Comparison of ENCODE assay signal across 23 mouse cellular contexts in the genomic region with DNA sequence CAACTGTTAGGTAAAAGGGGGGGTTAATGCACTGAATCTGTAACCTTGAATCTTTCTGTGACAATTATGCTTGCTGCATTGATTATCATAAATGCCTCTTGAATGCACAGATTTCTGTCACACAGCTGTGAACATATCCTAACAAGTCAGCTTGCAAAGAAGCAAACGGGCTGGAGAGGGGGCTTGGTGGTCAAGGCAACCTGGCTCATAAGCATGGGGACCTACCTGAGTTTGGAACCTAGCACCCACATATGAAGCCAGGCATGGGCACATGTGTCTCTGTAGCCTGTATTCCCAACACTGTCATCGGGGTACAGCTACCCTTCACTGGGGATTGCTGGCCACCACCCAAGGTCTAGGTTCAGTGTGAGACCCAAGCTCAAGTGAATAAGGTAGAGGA. TPM values are rescaled to one million over a fixed set of nuclear protein-coding genes. Genes with fewer than 3 reads are reported as not detected.
DNase-seq lines count a peak whose midpoint lies in the region; ATAC-seq lines count a peak whose summit lies in the region.
"Had no signal": no experiment of that assay in that cellular context is flagged by ENCODE, and none has a peak within 500 bp of the region (broad histone marks: within the 10 kb centered on the region; RNA-seq: fewer than 3 reads in every experiment).

No protein-coding gene starts in this region.

- 0 out of 2 replicates have a peak, but pooled peaks have one; percentile 19 for ATAC-seq in forebrain, embryonic 13.5 days
- ATAC-seq in forebrain, embryonic 12.5 days (ENCODE audit: low FRiP score) = no peak
- ATAC-seq in intestine, embryonic 14.5 days (replicated peaks; ENCODE audit: low FRiP score, low TSS enrichment, low read depth) = no peak
- ATAC-seq in intestine, embryonic 15.5 days = no peak
- no peak for ATAC-seq in midbrain, embryonic 11.5 days (ENCODE audit: low FRiP score)
- ATAC-seq in midbrain, embryonic 13.5 days = no peak
- ATAC-seq: activated CD4-positive, CD25-positive, alpha-beta regulatory T cell, adult 4 months; CD4-positive, CD25-positive, alpha-beta regulatory T cell, adult 4 months; Patski had no signal

- 74% methylated on average over 2 of the region's 2 CpGs for WGBS in forebrain, embryonic 13.5 days
- WGBS in forebrain, embryonic 12.5 days = 81% methylated on average over 2 of the region's 2 CpGs
- 94% methylated on average over 2 of the region's 2 CpGs for WGBS in intestine, embryonic 14.5 days
- 85% methylated on average over 2 of the region's 2 CpGs for WGBS in intestine, embryonic 15.5 days
- whole genome bisulfite sequencing in midbrain, embryonic 11.5 days = 81% methylated on average over 2 of the region's 2 CpGs
- WGBS in midbrain, embryonic 13.5 days = 77% methylated on average over 2 of the region's 2 CpGs

- H3K9ac ChIP-seq in forebrain, embryonic 13.5 days = no peak overlapping the region
- no peak overlapping the region for H3K9ac ChIP-seq in forebrain, embryonic 12.5 days
- no peak overlapping the region for H3K9ac ChIP-seq in intestine, embryonic 14.5 days (ENCODE audit: low read length)
- H3K9ac ChIP-seq in intestine, embryonic 15.5 days = no peak overlapping the region
- no peak overlapping the region for H3K9ac ChIP-seq in midbrain, embryonic 11.5 days (ENCODE audit: low read length)
- H3K9ac ChIP-seq in midbrain, embryonic 13.5 days (replicated peaks) = no peak overlapping the region

- H3K36me3 ChIP-seq in forebrain, embryonic 13.5 days (ENCODE audit: poor library complexity, severe bottlenecking) = no peaks in the 10 kb centered on the region
- H3K36me3 ChIP-seq in forebrain, embryonic 12.5 days (replicated peaks) = no peaks in the 10 kb centered on the region
- no peaks in the 10 kb centered on the region for H3K36me3 ChIP-seq in intestine, embryonic 14.5 days (ENCODE audit: control insufficient read depth, insufficient read depth, low read length)
- H3K36me3 ChIP-seq in intestine, embryonic 15.5 days = no peaks in the 10 kb centered on the region
- H3K36me3 ChIP-seq in midbrain, embryonic 11.5 days (ENCODE audit: control insufficient read depth, insufficient read depth, low read length) = no peaks in the 10 kb centered on the region
- 0 out of 2 replicates have a peak, but pooled peaks cover 2% of the 10 kb centered on the region for H3K36me3 ChIP-seq in midbrain, embryonic 13.5 days
- H3K36me3 ChIP-seq: G1E had no signal

- no peak overlapping the region for H3K4me2 ChIP-seq in forebrain, embryonic 13.5 days
- H3K4me2 ChIP-seq in forebrain, embryonic 12.5 days = no peak overlapping the region
- no peak overlapping the region for H3K4me2 ChIP-seq in intestine, embryonic 14.5 days (ENCODE audit: low read length)
- no peak overlapping the region for H3K4me2 ChIP-seq in intestine, embryonic 15.5 days (replicated peaks)
- H3K4me2 ChIP-seq in midbrain, embryonic 11.5 days = no peak overlapping the region
- no peak overlapping the region for H3K4me2 ChIP-seq in midbrain, embryonic 13.5 days (replicated peaks)

- H3K4me3 ChIP-seq in forebrain, embryonic 13.5 days = no peak overlapping the region
- H3K4me3 ChIP-seq in forebrain, embryonic 12.5 days (replicated peaks) = no peak overlapping the region
- H3K4me3 ChIP-seq in intestine, embryonic 14.5 days (ENCODE audit: low read depth, low read length) = no peak overlapping the region
- H3K4me3 ChIP-seq in intestine, embryonic 15.5 days (replicated peaks) = no peak overlapping the region
- no peak overlapping the region for H3K4me3 ChIP-seq in midbrain, embryonic 11.5 days (ENCODE audit: low read depth, low read length)
- H3K4me3 ChIP-seq in midbrain, embryonic 13.5 days (replicated peaks) = no peak overlapping the region

- no peaks in the 10 kb centered on the region for H3K27me3 ChIP-seq in forebrain, embryonic 13.5 days
- H3K27me3 ChIP-seq in forebrain, embryonic 12.5 days = no peaks in the 10 kb centered on the region
- no peaks in the 10 kb centered on the region for H3K27me3 ChIP-seq in intestine, embryonic 14.5 days (replicated peaks; ENCODE audit: control insufficient read depth, insufficient read depth, low read length)
- no peaks in the 10 kb centered on the region for H3K27me3 ChIP-seq in intestine, embryonic 15.5 days (replicated peaks)
- H3K27me3 ChIP-seq in midbrain, embryonic 11.5 days (ENCODE audit: control insufficient read depth, insufficient read depth, low read length) = no peaks in the 10 kb centered on the region
- H3K27me3 ChIP-seq in midbrain, embryonic 13.5 days = 0 out of 2 replicates have a peak, but pooled peaks cover 2% of the 10 kb centered on the region
- H3K27me3 ChIP-seq: CH12.LX, Patski had no signal

- DNase-seq in heart, adult 11 months = peak; percentile 83
- no peak for DNase-seq in heart, postnatal 4 days
- DNase-seq in intestine, embryonic 14.5 days (ENCODE audit: low spot score) = peak; percentile 33
- peak; percentile 82 for DNase-seq in midbrain, embryonic 11.5 days (ENCODE audit: low spot score, missing footprints)
- DNase-seq: adrenal gland, adult 2 months; adrenal gland, adult 8-10 months; adrenal gland, postnatal 10 days; adrenal gland, postnatal 14 days; adrenal gland, postnatal 25 days; adrenal gland, postnatal 36 days; B cell, adult 2 months; cerebellum, adult 11 months; cerebellum, adult 11-12 months had no signal

- 0 out of 2 replicates have a peak, but pooled peaks cover 6% of the 10 kb centered on the region for H3K4me1 ChIP-seq in forebrain, embryonic 13.5 days
- H3K4me1 ChIP-seq in forebrain, embryonic 12.5 days = peaks cover 5% of the 10 kb centered on the region
- H3K4me1 ChIP-seq in intestine, embryonic 14.5 days (replicated peaks; ENCODE audit: control insufficient read depth, insufficient read depth, low read length) = no peaks in the 10 kb centered on the region
- no peaks in the 10 kb centered on the region for H3K4me1 ChIP-seq in intestine, embryonic 15.5 days (replicated peaks)
- no peaks in the 10 kb centered on the region for H3K4me1 ChIP-seq in midbrain, embryonic 11.5 days (ENCODE audit: control insufficient read depth, insufficient read depth, low read length)
- peaks cover 16% of the 10 kb centered on the region for H3K4me1 ChIP-seq in midbrain, embryonic 13.5 days (replicated peaks)

- H3K27ac ChIP-seq in forebrain, embryonic 13.5 days = no peak overlapping the region
- H3K27ac ChIP-seq in forebrain, embryonic 12.5 days = no peak overlapping the region
- H3K27ac ChIP-seq in intestine, embryonic 14.5 days (ENCODE audit: low read depth) = no peak overlapping the region
- H3K27ac ChIP-seq in intestine, embryonic 15.5 days = no peak overlapping the region
- no peak overlapping the region for H3K27ac ChIP-seq in midbrain, embryonic 11.5 days (ENCODE audit: low read depth, low read length)
- H3K27ac ChIP-seq in midbrain, embryonic 13.5 days = no peak overlapping the region

- no peaks in the 10 kb centered on the region for H3K9me3 ChIP-seq in forebrain, embryonic 13.5 days (replicated peaks)
- no peaks in the 10 kb centered on the region for H3K9me3 ChIP-seq in forebrain, embryonic 12.5 days
- H3K9me3 ChIP-seq in intestine, embryonic 14.5 days (ENCODE audit: control insufficient read depth, low read length) = no peaks in the 10 kb centered on the region
- H3K9me3 ChIP-seq in intestine, embryonic 15.5 days = no peaks in the 10 kb centered on the region
- H3K9me3 ChIP-seq in midbrain, embryonic 11.5 days (ENCODE audit: control insufficient read depth, low read length) = no peaks in the 10 kb centered on the region
- H3K9me3 ChIP-seq in midbrain, embryonic 13.5 days = no peaks in the 10 kb centered on the region
- H3K9me3 ChIP-seq: G1E had no signal

RNA-seq across cellular contexts. Expression of gene Lhfp, which starts 48.6 kb away (rescaled TPM):
- 23.9 and 27.3 TPM in 2 replicates for polyA plus RNA-seq in forebrain, embryonic 13.5 days (2015; fragmentation: Nextera tagmentation; extraction: Ambion mirVana)
- polyA plus RNA-seq in forebrain, embryonic 12.5 days (2016; fragmentation: Nextera tagmentation; extraction: Ambion mirVana) = 28.9 and 33.4 TPM in 2 replicates
- 10 to 100 TPM; 76.4 to 79.6 TPM for total RNA-seq in heart, postnatal 4 days (2021)
- 39.9 and 43.1 TPM in 2 replicates for polyA plus RNA-seq in intestine, embryonic 14.5 days (2014; fragmentation: Nextera tagmentation; extraction: Ambion mirVana)
- 41.0 and 42.8 TPM in 2 replicates for polyA plus RNA-seq in intestine, embryonic 15.5 days (2015; fragmentation: Nextera tagmentation; extraction: Ambion mirVana)
- polyA plus RNA-seq in midbrain, embryonic 11.5 days (2014; fragmentation: Nextera tagmentation; extraction: Ambion mirVana) = 44.6 and 49.8 TPM in 2 replicates
- 47.3 and 48.8 TPM in 2 replicates for polyA plus RNA-seq in midbrain, embryonic 13.5 days (2015; fragmentation: Nextera tagmentation; extraction: Ambion mirVana)
- total RNA-seq: CH12.LX, MEL had no signal
